Mouse (Mus musculus) ES-E14 (cell line): ENCODE data around the gene Klhl41. TPM values are rescaled to one million over a fixed set of nuclear protein-coding genes. Genes with fewer than 3 reads are reported as not detected.

Experiments used
- DNase-seq: peaks from one replicate; pipeline ENCODE4 v3.0.0-alpha.2; 2013; ENCODE audit warnings: low read depth, low spot score
- H3K27ac ChIP-seq: 2 replicates; pipeline ENCODE4 v1.5.1; 2012; ENCODE audit warnings: low read depth, mild to moderate bottlenecking, low read length, moderate library complexity, mixed read lengths; ENCODE audit not compliant: poor library complexity, insufficient read depth, severe bottlenecking
- H3K36me3 ChIP-seq: 2 replicates; pipeline ENCODE4 v1.6.1; 2012; ENCODE audit warnings: mild to moderate bottlenecking, low read length, moderate library complexity, mixed read lengths; ENCODE audit not compliant: control insufficient read depth, poor library complexity, insufficient read depth, severe bottlenecking
- H3K4me1 ChIP-seq, 2 experiments: fragments of 150-350 bp in 1 of 2; sonication (generic) in 1 of 2; 2 replicates each; pipeline ENCODE4 v1.6.1; 2012; ENCODE audit warnings: low read length in 2 of 2, mild to moderate bottlenecking in 1 of 2, mixed read lengths in 1 of 2; ENCODE audit not compliant: control insufficient read depth in 2 of 2, insufficient read depth in 2 of 2, poor library complexity in 1 of 2
- H3K4me3 ChIP-seq, 2 experiments: fragments of 150-350 bp in 1 of 2; sonication (generic) in 1 of 2; 2 replicates each; pipeline ENCODE4 v1.5.1; 2012; ENCODE audit warnings: low read length in 2 of 2, low read depth in 1 of 2, mild to moderate bottlenecking in 1 of 2, mixed read lengths in 1 of 2; ENCODE audit not compliant: insufficient read depth in 1 of 2, poor library complexity in 1 of 2, severe bottlenecking in 1 of 2
- H3K9ac ChIP-seq: 2 replicates; pipeline ENCODE4 v1.6.1; 2012; ENCODE audit warnings: low read depth, mild to moderate bottlenecking, low read length, mixed read lengths; ENCODE audit not compliant: poor library complexity, insufficient read depth, severe bottlenecking
- H3K9me3 ChIP-seq: fragments of 150-350 bp; sonication (generic); 2 replicates; pipeline ENCODE4 v1.6.1; 2012; ENCODE audit warnings: low read depth, mild to moderate bottlenecking, low read length; ENCODE audit not compliant: control insufficient read depth, insufficient read depth
- CHD2 ChIP-seq: IDR thresholded peaks from 2 replicates; pipeline ENCODE4 v1.6.1; 2014; ENCODE audit warnings: mild to moderate bottlenecking, low read depth, low read length, inconsistent platforms
- HCFC1 ChIP-seq: IDR thresholded peaks from 2 replicates; pipeline ENCODE4 v1.6.1; 2012; ENCODE audit warnings: low read length, inconsistent platforms, borderline replicate concordance; ENCODE audit not compliant: insufficient read depth
- MAFK ChIP-seq: IDR thresholded peaks from 2 replicates; pipeline ENCODE4 v1.6.1; 2014; ENCODE audit warnings: mild to moderate bottlenecking, low read depth, low read length, inconsistent platforms; ENCODE audit not compliant: insufficient read depth
- ZC3H11A ChIP-seq: IDR thresholded peaks from 2 replicates; pipeline ENCODE4 v1.6.1; 2012; ENCODE audit warnings: low read depth, mild to moderate bottlenecking, inconsistent platforms, low read length, borderline replicate concordance
- ZNF384 ChIP-seq: IDR thresholded peaks from 2 replicates; pipeline ENCODE4 v1.6.1; 2012; ENCODE audit warnings: low read depth, low read length, inconsistent platforms
- in situ Hi-C, 2 experiments: fragments of 600-800 bp; cut with MboI; formaldehyde crosslinking; loops; one replicate each; pipeline ENCODE4 v1.15.1; 2025; ENCODE audit warnings: low sequenced_read_pairs in 2 of 2, inconsistent platforms in 1 of 2; ENCODE audit not compliant: unreplicated experiment in 2 of 2
- total RNA-seq: library from RNA; depleted of rRNA; stranded (reverse); fragments of 300-350 nt; gene quantifications from 2 replicates; pipeline ENCODE4 v1.2.3, GENCODE M21; 2012; rRNA removed

The Klhl41 gene
- 0.37 and 0.40 TPM in 2 replicates for total RNA-seq

GRCm38 (mm10) chr2:69669853-69670252, at the start of gene Klhl41:
TSS of gene Klhl41 (plus strand) at chr2:69670120.
- Histone ChIP-seq H3K27ac (no peak within 1 kb of the TSS), H3K36me3 (no peaks in the 10 kb centered on the region), H3K4me3 (no peak within 1 kb of the TSS), H3K9ac (no peak within 1 kb of the TSS), H3K4me1 (no peaks in the 10 kb centered on the region), H3K9me3 (no peaks in the 10 kb centered on the region)
- TF ChIP-seq HCFC1 = no peak
- TF ChIP-seq MAFK = no peak
- no peak for TF ChIP-seq CHD2
- TF ChIP-seq ZC3H11A = no peak
- no peak for TF ChIP-seq ZNF384
- in situ Hi-C loops = no loop called here
- no peak for DNase-seq

- H3K4me1 ChIP-seq = no peaks in the 10 kb centered on the region
- DNase-seq = no peak
- H3K27ac ChIP-seq = no peak overlapping the region
- peak overlapping the region; percentile 63; the same call in 1 of the 2 replicates for H3K9ac ChIP-seq
- TF ChIP-seq ZNF384 (no peak), HCFC1 (no peak), CHD2 (no peak), MAFK (no peak), ZC3H11A (no peak)
- H3K4me3 ChIP-seq = peak overlapping the region; percentile 35 to 66
- no peaks in the 10 kb centered on the region for H3K9me3 ChIP-seq
- no peaks in the 10 kb centered on the region for H3K36me3 ChIP-seq
- in situ Hi-C loops = no loop called here
Observed at GRCm38 (mm10) chr2:69629215-69629614, 40.7 kb upstream of the Klhl41 start.

GRCm38 (mm10) chr2:69629914-69630313, 40.0 kb upstream of the Klhl41 start:
- Histone ChIP-seq H3K4me1 (no peaks in the 10 kb centered on the region), H3K4me3 (no peak overlapping the region), H3K27ac (no peak overlapping the region), H3K9ac (no peak overlapping the region), H3K9me3 (no peaks in the 10 kb centered on the region), H3K36me3 (no peaks in the 10 kb centered on the region)
- in situ Hi-C loops = loop anchor here in 1 of 2 experiments (10.0 kb wide), 1 partner anchor 155 kb away; the partner anchor contains the start of genes Ccdc173 and Phospho2
- TF ChIP-seq CHD2 (no peak), MAFK (no peak), ZC3H11A (no peak)
- no peak for DNase-seq

- Histone ChIP-seq H3K9me3 (no peaks in the 10 kb centered on the region), H3K4me1 (no peaks in the 10 kb centered on the region), H3K36me3 (no peaks in the 10 kb centered on the region), H3K4me3 (no peak overlapping the region), H3K27ac (no peak overlapping the region), H3K9ac (no peak overlapping the region)
- in situ Hi-C loops = loop anchor here in 1 of 2 experiments (10.0 kb wide), 1 partner anchor 154 kb away; the partner anchor contains the start of genes Ccdc173 and Phospho2
- TF ChIP-seq ZC3H11A (no peak), HCFC1 (no peak), CHD2 (0 out of 2 replicates have a peak, but pooled peaks have one; percentile 3), MAFK (no peak)
- DNase-seq = no peak
Observed at GRCm38 (mm10) chr2:69630792-69631191, 39.1 kb upstream of the Klhl41 start.

GRCm38 (mm10) chr2:69631449-69631848, 38.5 kb upstream of the Klhl41 start:
- no peak overlapping the region for H3K4me3 ChIP-seq
- H3K27ac ChIP-seq = no peak overlapping the region
- H3K36me3 ChIP-seq = no peaks in the 10 kb centered on the region
- TF ChIP-seq ZNF384 = no peak
- TF ChIP-seq HCFC1 = no peak
- no peak for TF ChIP-seq ZC3H11A
- no peak for TF ChIP-seq MAFK
- TF ChIP-seq CHD2 = no peak
- in situ Hi-C loops = loop anchor here in 1 of 2 experiments (10.0 kb wide), 1 partner anchor 153 kb away; the partner anchor contains the start of genes Ccdc173 and Phospho2
- H3K9ac ChIP-seq = no peak overlapping the region
- no peaks in the 10 kb centered on the region for H3K9me3 ChIP-seq
- no peak for DNase-seq
- no peaks in the 10 kb centered on the region for H3K4me1 ChIP-seq
